21 mouse cellular contexts compared by ENCODE assay signal in genomic region chr8:26656310-26657075, GRCm38 (mm10).
DNase-seq lines count a peak whose midpoint lies in the region; ATAC-seq and TF ChIP-seq lines count a peak whose summit lies in the region.
"Had no signal": no experiment of that assay in that cellular context is flagged by ENCODE, and none has a peak within 500 bp of the region (broad histone marks: within the 10 kb centered on the region; RNA-seq: fewer than 3 reads in every experiment).

No protein-coding gene starts in this region.

- no peaks in the 10 kb centered on the region for H3K9me3 ChIP-seq in neural tube, embryonic 11.5 days (ENCODE audit: control insufficient read depth, low read length)
- H3K9me3 ChIP-seq in intestine, postnatal 0 days (ENCODE audit: control insufficient read depth), result no peaks in the 10 kb centered on the region
- H3K9me3 ChIP-seq in neural tube, embryonic 14.5 days (ENCODE audit: control insufficient read depth, low read length), result no peaks in the 10 kb centered on the region
- no peaks in the 10 kb centered on the region for H3K9me3 ChIP-seq in kidney, embryonic 16.5 days (ENCODE audit: low read length)
- H3K9me3 ChIP-seq: embryonic facial prominence, embryonic 15.5 days; forebrain, embryonic 12.5 days; heart, embryonic 10.5 days; hindbrain, embryonic 13.5 days had no signal

- H3K9ac ChIP-seq in neural tube, embryonic 11.5 days (ENCODE audit: low read length), result no peak overlapping the region
- H3K9ac ChIP-seq in intestine, postnatal 0 days (ENCODE audit: low read depth, low read length), result no peak overlapping the region
- no peak overlapping the region for H3K9ac ChIP-seq in neural tube, embryonic 14.5 days (replicated peaks; ENCODE audit: low read depth, low read length)
- no peak overlapping the region for H3K9ac ChIP-seq in kidney, embryonic 16.5 days (replicated peaks; ENCODE audit: low read length)
- H3K9ac ChIP-seq: embryonic facial prominence, embryonic 15.5 days; forebrain, embryonic 12.5 days; hindbrain, embryonic 13.5 days had no signal

- H3K4me1 ChIP-seq in neural tube, embryonic 11.5 days (ENCODE audit: control insufficient read depth, insufficient read depth, low read length), result peaks cover 4% of the 10 kb centered on the region; the same call in 1 of the 2 replicates
- no peaks in the 10 kb centered on the region for H3K4me1 ChIP-seq in intestine, postnatal 0 days (replicated peaks; ENCODE audit: control insufficient read depth, insufficient read depth, low read length)
- H3K4me1 ChIP-seq in neural tube, embryonic 14.5 days (ENCODE audit: control insufficient read depth, insufficient read depth, low read length), result peaks cover 3% of the 10 kb centered on the region; the same call in 1 of the 2 replicates
- peaks cover 15% of the 10 kb centered on the region for H3K4me1 ChIP-seq in kidney, embryonic 16.5 days (ENCODE audit: insufficient read depth, low read length)
- H3K4me1 ChIP-seq: embryonic facial prominence, embryonic 15.5 days; forebrain, embryonic 12.5 days had no signal

- no peak for DNase-seq in neural tube, embryonic 11.5 days (ENCODE audit: low spot score)
- DNase-seq in neural tube, embryonic 10.5 days (ENCODE audit: extremely low spot score, low spot score), result no peak
- no peak for DNase-seq in adrenal gland, adult 2 months
- DNase-seq: adrenal gland, postnatal 10 days; cerebellum, adult 11 months; cerebellum, adult 8-10 months; cerebellum, postnatal 14 days; gastrocnemius, postnatal 10 days; heart, adult 18-20 months; heart, postnatal 10 days; heart, postnatal 4 days had no signal

- no peaks in the 10 kb centered on the region for H3K27me3 ChIP-seq in neural tube, embryonic 11.5 days (ENCODE audit: control insufficient read depth, insufficient read depth, low read length)
- no peaks in the 10 kb centered on the region for H3K27me3 ChIP-seq in intestine, postnatal 0 days (replicated peaks; ENCODE audit: control insufficient read depth, insufficient read depth, low read length)
- no peaks in the 10 kb centered on the region for H3K27me3 ChIP-seq in neural tube, embryonic 14.5 days (ENCODE audit: control insufficient read depth, insufficient read depth, low read length)
- H3K27me3 ChIP-seq in kidney, embryonic 16.5 days (ENCODE audit: insufficient read depth, low read length), result peaks cover 32% of the 10 kb centered on the region
- H3K27me3 ChIP-seq: embryonic facial prominence, embryonic 15.5 days had no signal

- H3K4me2 ChIP-seq in neural tube, embryonic 11.5 days (ENCODE audit: low read depth), result no peak overlapping the region
- peak overlapping the region; percentile 30 for H3K4me2 ChIP-seq in intestine, postnatal 0 days (replicated peaks; ENCODE audit: low read depth)
- H3K4me2 ChIP-seq in neural tube, embryonic 14.5 days (ENCODE audit: low read depth, low read length), result no peak overlapping the region
- no peak overlapping the region for H3K4me2 ChIP-seq in kidney, embryonic 16.5 days (replicated peaks; ENCODE audit: low read depth, low read length)
- H3K4me2 ChIP-seq: embryonic facial prominence, embryonic 15.5 days; forebrain, embryonic 12.5 days; hindbrain, embryonic 13.5 days had no signal

- 39% methylated on average over 13 of the region's 13 CpGs for WGBS in neural tube, embryonic 11.5 days
- WGBS in intestine, postnatal 0 days, result 20% methylated on average over 13 of the region's 13 CpGs
- WGBS in neural tube, embryonic 14.5 days, result 25% methylated on average over 13 of the region's 13 CpGs
- 27% methylated on average over 13 of the region's 13 CpGs for WGBS in kidney, embryonic 16.5 days

- ATAC-seq in neural tube, embryonic 11.5 days (ENCODE audit: insufficient read depth, low FRiP score, low TSS enrichment), result no peak
- peak; percentile 71 for ATAC-seq in intestine, postnatal 0 days
- peak; percentile 73; the same call in 1 of the 2 replicates for ATAC-seq in neural tube, embryonic 14.5 days (ENCODE audit: low read depth)
- no peak for ATAC-seq in kidney, embryonic 16.5 days (ENCODE audit: low FRiP score, low TSS enrichment)
- ATAC-seq in erythroid progenitor cell, adult 5-6 weeks (replicated peaks; ENCODE audit: low FRiP score, poor library complexity, severe bottlenecking), result no peak
- ATAC-seq: forebrain, embryonic 16.5 days had no signal

- no peaks in the 10 kb centered on the region for H3K36me3 ChIP-seq in neural tube, embryonic 11.5 days (ENCODE audit: control insufficient read depth, insufficient read depth, low read length)
- H3K36me3 ChIP-seq in intestine, postnatal 0 days (ENCODE audit: control insufficient read depth, insufficient read depth), result no peaks in the 10 kb centered on the region
- H3K36me3 ChIP-seq in neural tube, embryonic 14.5 days (ENCODE audit: control insufficient read depth, insufficient read depth, low read length), result no peaks in the 10 kb centered on the region
- H3K36me3 ChIP-seq in kidney, embryonic 16.5 days (ENCODE audit: insufficient read depth, low read length), result no peaks in the 10 kb centered on the region
- H3K36me3 ChIP-seq: embryonic facial prominence, embryonic 15.5 days; forebrain, embryonic 12.5 days; heart, embryonic 10.5 days; hindbrain, embryonic 13.5 days had no signal

- 0 out of 2 replicates have a peak overlapping the region, but pooled peaks have one; percentile 1 for H3K27ac ChIP-seq in neural tube, embryonic 11.5 days (ENCODE audit: low read depth, low read length)
- peak overlapping the region; percentile 60; the same call in 1 of the 2 replicates for H3K27ac ChIP-seq in intestine, postnatal 0 days (ENCODE audit: low read depth, low read length)
- H3K27ac ChIP-seq in neural tube, embryonic 14.5 days (ENCODE audit: low read depth, low read length), result no peak overlapping the region
- H3K27ac ChIP-seq in kidney, embryonic 16.5 days (ENCODE audit: low read length), result no peak overlapping the region
- H3K27ac ChIP-seq: embryonic facial prominence, embryonic 15.5 days; forebrain, embryonic 12.5 days; heart, embryonic 10.5 days; hindbrain, embryonic 13.5 days had no signal

- no peak overlapping the region for H3K4me3 ChIP-seq in neural tube, embryonic 11.5 days (ENCODE audit: low read depth, low read length)
- H3K4me3 ChIP-seq in intestine, postnatal 0 days (ENCODE audit: low read depth, low read length), result no peak overlapping the region
- H3K4me3 ChIP-seq in neural tube, embryonic 14.5 days (ENCODE audit: low read depth, low read length), result no peak overlapping the region
- H3K4me3 ChIP-seq in kidney, embryonic 16.5 days (ENCODE audit: low read length), result no peak overlapping the region
- H3K4me3 ChIP-seq: embryonic facial prominence, embryonic 15.5 days; erythroblast, embryonic 14.5 days; forebrain, embryonic 12.5 days; heart, embryonic 10.5 days; hindbrain, embryonic 13.5 days had no signal

- TF ChIP-seq CTCF in intestine, postnatal 0 days (IDR thresholded peaks at IDR 0.05; ENCODE audit: low read depth), result peak; percentile 29

Comparison
In these comparisons a context has a peak if more than half of its experiments do, and no peak if none do; other contexts are left out.
1. ATAC-seq: peak in intestine, postnatal 0 days (single experiment) and neural tube, embryonic 14.5 days (single experiment); none in neural tube, embryonic 11.5 days (single experiment), kidney, embryonic 16.5 days (single experiment) and erythroid progenitor cell, adult 5-6 weeks (single experiment).
2. H3K27ac ChIP-seq: peak in neural tube, embryonic 11.5 days (single experiment) and intestine, postnatal 0 days (single experiment); none in neural tube, embryonic 14.5 days (single experiment) and kidney, embryonic 16.5 days (single experiment).